Mouse (Mus musculus): Measurements from ENCODE around the gene Sh3d19. TPM values are rescaled to one million over a fixed set of nuclear protein-coding genes. Genes with fewer than 3 reads are reported as not detected.

Sh3d19 gene
- polyA plus RNA-seq, 1 experiment = 44.2 TPM

DNA sequence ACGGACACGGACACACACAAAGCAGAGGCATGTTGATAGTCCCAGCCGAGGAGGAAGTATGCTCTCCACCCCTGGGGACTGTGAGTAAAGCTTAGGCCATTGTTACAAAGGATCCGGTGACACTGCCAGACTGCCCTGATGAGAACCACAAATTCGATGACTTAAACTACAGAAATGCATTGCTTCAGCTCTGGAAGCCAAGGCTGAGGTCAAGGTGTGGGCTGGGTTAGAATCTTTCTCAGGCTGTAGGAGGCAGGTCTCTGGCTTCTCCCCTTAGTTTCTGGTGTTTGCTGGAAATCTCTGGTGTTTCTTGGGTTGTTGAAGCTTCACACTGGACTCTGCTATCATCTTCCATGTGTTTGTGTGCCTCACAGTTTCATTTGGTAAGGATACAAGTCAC, 41.2 kb upstream of the Sh3d19 start:
- Histone ChIP-seq H3K4me1 (ENCODE audit: control insufficient read depth, insufficient read depth, low read length) (no peaks in the 10 kb centered on the region), H3K36me3 (ENCODE audit: control insufficient read depth, insufficient read depth, low read length) (no peaks in the 10 kb centered on the region), H3K4me3 (ENCODE audit: insufficient read depth, low read depth, low read length) (no peak overlapping the region), H3K27ac (ENCODE audit: insufficient read depth, low read depth, low read length) (no peak overlapping the region), H3K27me3 (replicated peaks; ENCODE audit: control insufficient read depth, insufficient read depth, low read length) (no peaks in the 10 kb centered on the region)
- 78% methylated on average over 5 of the region's 5 CpGs for WGBS
- no peak for TF ChIP-seq CTCF (conservative IDR thresholded peaks at IDR 0.05; ENCODE audit: insufficient read depth, insufficient read length, low read depth, low read length)
- no peak for TF ChIP-seq POLR2A (IDR thresholded peaks at IDR 0.05; ENCODE audit: low read depth, low read length)
- no peak for DNase-seq

DNA sequence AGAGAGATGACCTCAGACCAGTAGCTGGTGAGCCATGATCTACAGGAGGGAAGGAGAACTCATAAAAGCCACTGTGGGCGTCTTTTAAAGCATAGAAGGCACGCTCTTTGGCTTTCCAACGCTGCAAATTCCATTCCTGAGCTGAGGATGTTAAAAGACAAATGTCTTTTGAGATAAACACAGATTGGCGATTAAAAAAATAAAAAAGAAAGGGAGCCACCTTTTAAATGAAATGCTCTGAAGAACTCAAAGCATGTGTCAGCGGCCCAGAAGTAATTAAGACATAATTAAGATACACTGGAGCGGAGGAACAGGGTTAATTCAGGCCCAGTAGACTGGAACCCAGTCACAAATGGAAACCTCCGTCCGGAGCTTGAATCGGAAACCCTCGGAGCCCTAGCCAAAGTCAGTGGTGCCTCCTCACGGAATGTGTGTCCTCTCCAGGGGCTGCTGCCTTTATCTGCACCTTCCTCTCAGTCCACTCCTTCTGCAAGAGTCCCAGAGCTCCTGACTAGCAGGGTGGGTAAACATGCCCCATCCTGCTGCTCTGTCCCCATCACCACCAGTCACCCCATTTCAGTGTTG, 40.1 kb upstream of the Sh3d19 start:
- no peaks in the 10 kb centered on the region for H3K27me3 ChIP-seq (replicated peaks; ENCODE audit: control insufficient read depth, insufficient read depth, low read length)
- DNase-seq = no peak
- TF ChIP-seq CTCF (conservative IDR thresholded peaks at IDR 0.05; ENCODE audit: insufficient read depth, insufficient read length, low read depth, low read length) = no peak
- TF ChIP-seq POLR2A (IDR thresholded peaks at IDR 0.05; ENCODE audit: low read depth, low read length) = no peak
- 66% methylated on average over 11 of the region's 11 CpGs for WGBS
- H3K4me3 ChIP-seq (ENCODE audit: insufficient read depth, low read depth, low read length) = no peak overlapping the region
- H3K4me1 ChIP-seq (ENCODE audit: control insufficient read depth, insufficient read depth, low read length) = no peaks in the 10 kb centered on the region
- no peak overlapping the region for H3K27ac ChIP-seq (ENCODE audit: insufficient read depth, low read depth, low read length)
- H3K36me3 ChIP-seq (ENCODE audit: control insufficient read depth, insufficient read depth, low read length) = no peaks in the 10 kb centered on the region

DNA sequence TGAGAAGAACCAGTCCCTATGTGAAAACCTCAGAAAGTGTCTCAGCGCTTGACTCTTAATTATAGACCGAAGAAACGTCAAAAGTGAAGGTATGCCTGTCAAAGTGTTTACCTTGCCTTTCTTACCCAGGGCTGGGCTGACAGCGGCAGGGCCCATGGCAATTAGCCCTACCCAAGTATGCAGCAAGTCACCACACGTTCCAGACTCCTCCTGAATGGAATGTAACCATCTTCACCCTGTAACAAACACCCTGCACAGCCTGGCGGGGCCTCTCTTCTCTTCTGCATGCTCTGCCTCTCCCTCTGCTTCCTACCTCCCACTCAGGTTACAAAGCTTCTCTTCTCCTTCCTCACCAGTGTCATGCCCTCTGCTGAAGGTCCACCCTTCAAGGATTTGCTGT, 39.0 kb upstream of the Sh3d19 start:
- TF ChIP-seq POLR2A (IDR thresholded peaks at IDR 0.05; ENCODE audit: low read depth, low read length) = no peak
- no peak for TF ChIP-seq CTCF (conservative IDR thresholded peaks at IDR 0.05; ENCODE audit: insufficient read depth, insufficient read length, low read depth, low read length)
- Histone ChIP-seq H3K36me3 (ENCODE audit: control insufficient read depth, insufficient read depth, low read length) (no peaks in the 10 kb centered on the region), H3K27me3 (replicated peaks; ENCODE audit: control insufficient read depth, insufficient read depth, low read length) (no peaks in the 10 kb centered on the region), H3K4me3 (ENCODE audit: insufficient read depth, low read depth, low read length) (no peak overlapping the region), H3K4me1 (ENCODE audit: control insufficient read depth, insufficient read depth, low read length) (no peaks in the 10 kb centered on the region), H3K27ac (ENCODE audit: insufficient read depth, low read depth, low read length) (no peak overlapping the region)
- 74% methylated on average over 6 of the region's 6 CpGs for WGBS
- DNase-seq = no peak

DNA sequence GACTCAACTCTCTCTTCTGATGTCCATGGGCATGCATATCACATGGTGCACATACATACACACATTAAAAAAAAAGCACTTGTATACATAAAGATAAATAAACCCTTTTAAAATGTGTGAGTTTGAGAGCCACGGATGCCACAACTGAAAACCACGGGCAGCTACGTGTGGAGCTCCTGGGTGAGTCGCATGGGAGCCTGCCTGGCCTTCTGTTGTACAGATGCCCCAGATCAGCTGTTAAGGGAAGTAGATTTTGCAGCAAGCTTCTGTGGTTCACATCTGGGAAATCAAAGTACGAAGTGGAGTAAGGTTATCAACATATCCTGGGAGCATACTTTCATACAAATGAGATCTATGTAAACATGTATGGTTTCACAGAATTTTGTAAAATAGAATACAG, 37.3 kb upstream of the Sh3d19 start:
- TF ChIP-seq CTCF (conservative IDR thresholded peaks at IDR 0.05; ENCODE audit: insufficient read depth, insufficient read length, low read depth, low read length) (no peak), POLR2A (IDR thresholded peaks at IDR 0.05; ENCODE audit: low read depth, low read length) (no peak)
- H3K4me1 ChIP-seq (ENCODE audit: control insufficient read depth, insufficient read depth, low read length) = no peaks in the 10 kb centered on the region
- 90% methylated on average over 5 of the region's 5 CpGs for WGBS
- no peaks in the 10 kb centered on the region for H3K27me3 ChIP-seq (replicated peaks; ENCODE audit: control insufficient read depth, insufficient read depth, low read length)
- no peaks in the 10 kb centered on the region for H3K36me3 ChIP-seq (ENCODE audit: control insufficient read depth, insufficient read depth, low read length)
- no peak overlapping the region for H3K4me3 ChIP-seq (ENCODE audit: insufficient read depth, low read depth, low read length)
- DNase-seq = no peak
- no peak overlapping the region for H3K27ac ChIP-seq (ENCODE audit: insufficient read depth, low read depth, low read length)

DNA sequence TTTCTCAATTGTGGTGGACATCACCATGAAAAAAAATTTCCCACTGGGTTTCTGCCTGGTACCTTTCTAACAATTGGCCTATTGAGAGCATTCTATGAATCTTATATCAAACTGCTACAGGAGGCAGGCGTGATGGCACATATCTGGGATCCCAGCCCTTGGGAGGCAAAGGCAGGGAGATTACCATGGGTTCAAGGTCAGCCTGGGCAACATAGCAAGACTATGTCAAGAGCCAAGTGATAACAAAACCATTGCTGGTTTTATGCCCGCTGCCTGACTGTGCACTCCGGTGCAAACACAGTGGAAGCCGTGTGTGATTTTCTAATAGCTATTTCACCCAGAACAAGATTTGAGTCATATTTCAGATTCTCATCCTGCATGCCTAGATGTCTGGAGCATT, 20.0 kb upstream of the Sh3d19 start:
- Histone ChIP-seq H3K36me3 (ENCODE audit: control insufficient read depth, insufficient read depth, low read length) (no peaks in the 10 kb centered on the region), H3K27ac (ENCODE audit: insufficient read depth, low read depth, low read length) (no peak overlapping the region), H3K4me1 (ENCODE audit: control insufficient read depth, insufficient read depth, low read length) (no peaks in the 10 kb centered on the region), H3K4me3 (ENCODE audit: insufficient read depth, low read depth, low read length) (no peak overlapping the region), H3K27me3 (replicated peaks; ENCODE audit: control insufficient read depth, insufficient read depth, low read length) (no peaks in the 10 kb centered on the region)
- TF ChIP-seq CTCF (conservative IDR thresholded peaks at IDR 0.05; ENCODE audit: insufficient read depth, insufficient read length, low read depth, low read length) = no peak
- no peak for TF ChIP-seq POLR2A (IDR thresholded peaks at IDR 0.05; ENCODE audit: low read depth, low read length)
- 90% methylated on average over 4 of the region's 4 CpGs for WGBS
- no peak for DNase-seq

DNA sequence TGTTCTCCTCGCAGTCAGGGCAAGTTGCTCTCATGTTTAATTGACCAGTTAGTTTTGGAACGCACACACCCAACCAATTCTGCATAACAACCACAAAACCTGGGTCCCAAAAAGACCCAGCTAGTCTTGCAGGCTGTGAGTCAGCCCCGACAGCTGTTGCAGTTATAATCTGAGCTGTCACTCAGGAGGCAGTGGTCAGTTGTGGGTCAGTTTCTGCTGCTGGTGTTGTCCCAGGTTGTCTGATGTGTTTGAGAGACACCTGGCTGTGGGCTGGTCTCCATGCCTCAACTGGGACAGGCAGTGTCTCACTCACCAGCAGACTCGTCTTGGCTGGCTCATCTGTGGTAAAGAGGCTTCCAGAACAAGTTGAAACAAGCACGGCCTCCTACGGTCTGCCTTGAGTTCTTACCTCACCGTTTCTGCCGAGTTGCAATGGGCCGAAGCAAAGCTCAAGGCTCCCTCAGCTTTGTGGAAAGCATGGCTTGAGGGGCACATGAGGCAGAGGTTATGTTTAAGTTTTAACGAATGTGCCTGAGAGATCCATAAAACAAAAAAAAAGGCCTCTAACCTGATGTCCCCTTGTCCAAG, 18.1 kb upstream of the Sh3d19 start:
- TF ChIP-seq CTCF (conservative IDR thresholded peaks at IDR 0.05; ENCODE audit: insufficient read depth, insufficient read length, low read depth, low read length) = no peak
- no peak for TF ChIP-seq POLR2A (IDR thresholded peaks at IDR 0.05; ENCODE audit: low read depth, low read length)
- Histone ChIP-seq H3K36me3 (ENCODE audit: control insufficient read depth, insufficient read depth, low read length) (no peaks in the 10 kb centered on the region), H3K27ac (ENCODE audit: insufficient read depth, low read depth, low read length) (no peak overlapping the region), H3K4me1 (ENCODE audit: control insufficient read depth, insufficient read depth, low read length) (no peaks in the 10 kb centered on the region), H3K27me3 (replicated peaks; ENCODE audit: control insufficient read depth, insufficient read depth, low read length) (no peaks in the 10 kb centered on the region), H3K4me3 (ENCODE audit: insufficient read depth, low read depth, low read length) (no peak overlapping the region)
- 79% methylated on average over 10 of the region's 10 CpGs for WGBS
- DNase-seq = no peak

DNA sequence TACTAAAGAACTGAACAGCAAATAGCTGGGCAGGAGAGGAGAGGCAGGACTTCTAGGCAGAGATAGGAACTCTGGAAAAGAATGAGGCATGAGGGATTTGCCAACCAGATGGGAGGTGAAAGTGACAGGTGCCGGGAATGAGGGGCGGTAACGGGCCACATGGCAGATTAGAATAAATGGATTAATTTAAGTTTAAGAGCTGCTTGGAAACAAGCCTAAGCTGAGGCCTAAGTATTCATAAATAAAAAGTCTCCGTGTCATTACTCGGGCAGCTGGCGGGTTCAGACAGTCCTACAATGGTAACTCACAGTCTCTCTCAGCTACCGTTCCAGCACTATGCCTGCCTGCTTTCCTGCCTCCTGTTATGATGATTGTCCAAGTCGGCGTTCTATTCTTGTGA, 15.6 kb upstream of the Sh3d19 start:
- 95% methylated on average over 9 of the region's 9 CpGs for WGBS
- Histone ChIP-seq H3K27ac (ENCODE audit: insufficient read depth, low read depth, low read length) (no peak overlapping the region), H3K4me1 (ENCODE audit: control insufficient read depth, insufficient read depth, low read length) (no peaks in the 10 kb centered on the region), H3K36me3 (ENCODE audit: control insufficient read depth, insufficient read depth, low read length) (no peaks in the 10 kb centered on the region), H3K4me3 (ENCODE audit: insufficient read depth, low read depth, low read length) (no peak overlapping the region), H3K27me3 (replicated peaks; ENCODE audit: control insufficient read depth, insufficient read depth, low read length) (no peaks in the 10 kb centered on the region)
- no peak for DNase-seq
- no peak for TF ChIP-seq POLR2A (IDR thresholded peaks at IDR 0.05; ENCODE audit: low read depth, low read length)
- TF ChIP-seq CTCF (conservative IDR thresholded peaks at IDR 0.05; ENCODE audit: insufficient read depth, insufficient read length, low read depth, low read length) = no peak

Data from kidney, adult 2 months (tissue).